Mouse (Mus musculus) olfactory bulb, adult 2 months (tissue): ENCODE measurements around the gene Gpr3.

Experiments
- CTCF ChIP-seq: fragments of 200-500 bp; IDR thresholded peaks from 2 replicates; pipeline ENCODE4 v1.5.1; 2012; ENCODE audit warnings: low read depth, mild to moderate bottlenecking, low read length, moderate library complexity; ENCODE audit not compliant: insufficient read depth
- POLR2A ChIP-seq: fragments of 200-500 bp; IDR thresholded peaks from 2 replicates; pipeline ENCODE4 v1.6.1; 2012; ENCODE audit warnings: mild to moderate bottlenecking, low read depth, low read length, moderate library complexity; ENCODE audit not compliant: insufficient read depth

DNA sequence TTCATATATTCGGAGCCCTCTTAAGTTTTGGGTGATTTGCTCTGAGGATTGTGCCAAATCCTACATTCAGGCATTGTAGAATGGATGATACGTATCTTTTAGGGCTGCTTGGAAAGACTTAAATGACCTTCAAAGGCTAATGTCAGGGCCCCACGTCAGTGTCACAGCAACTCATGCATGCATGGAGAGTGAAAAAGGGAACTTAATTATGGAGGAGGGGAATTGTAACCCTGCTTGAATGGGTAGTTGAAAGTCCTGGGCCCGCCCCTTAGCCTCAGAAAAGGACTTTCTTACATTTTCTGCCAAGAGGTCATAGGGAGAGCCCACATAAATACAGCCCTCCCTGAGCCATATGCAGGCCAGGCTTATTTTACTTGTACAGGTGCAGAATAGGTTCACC is 52.7 kb downstream of the Gpr3 start:
- TF ChIP-seq CTCF, result no peak
- no peak for TF ChIP-seq POLR2A
